Mouse (Mus musculus): ENCODE data around the gene Zfp536.

DNA sequence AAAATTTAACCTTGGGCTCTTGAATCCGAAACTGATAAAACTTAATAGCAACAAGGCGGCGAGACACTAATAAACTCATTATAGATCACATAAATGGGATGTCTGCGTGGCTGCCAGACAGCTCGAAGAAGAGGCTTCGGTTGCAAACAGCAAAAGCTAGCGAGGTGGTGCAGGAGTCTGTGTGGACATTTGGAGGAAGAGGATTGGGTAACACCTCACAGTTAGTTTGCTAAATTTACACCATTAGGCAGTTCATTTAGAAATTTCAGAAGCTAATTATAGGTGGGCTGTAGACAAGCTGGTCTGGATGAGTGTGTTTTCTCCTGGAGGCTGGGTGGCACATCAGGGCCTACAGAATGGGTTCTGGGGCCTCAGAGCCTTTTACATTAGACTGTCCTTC is 143.0 kb downstream of the Zfp536 start:
- TF ChIP-seq CTCF (IDR thresholded peaks at IDR 0.05) (no peak), POLR2A (IDR thresholded peaks at IDR 0.05; ENCODE audit: insufficient read depth, low read depth, low read length) (no peak), EP300 (IDR thresholded peaks at IDR 0.05; ENCODE audit: insufficient read depth, low read depth, low read length) (no peak)

All from heart, adult 2 months (tissue).